Mouse (Mus musculus) cortical plate, adult 2 months (tissue): ENCODE data around the gene Ap3d1.

ENCODE experiments used
- CTCF ChIP-seq: fragments of 200-500 bp; IDR thresholded peaks from 2 replicates; pipeline ENCODE4 v1.5.1; 2011; ENCODE audit warnings: mild to moderate bottlenecking, control low read depth, low read length; ENCODE audit not compliant: insufficient read depth; ENCODE audit errors: extremely low read depth
- POLR2A ChIP-seq: fragments of 200-500 bp; IDR thresholded peaks from 2 replicates; pipeline ENCODE4 v1.6.1; 2011; ENCODE audit warnings: mild to moderate bottlenecking, low read length, control low read depth; ENCODE audit not compliant: insufficient read depth; ENCODE audit errors: extremely low read depth

DNA sequence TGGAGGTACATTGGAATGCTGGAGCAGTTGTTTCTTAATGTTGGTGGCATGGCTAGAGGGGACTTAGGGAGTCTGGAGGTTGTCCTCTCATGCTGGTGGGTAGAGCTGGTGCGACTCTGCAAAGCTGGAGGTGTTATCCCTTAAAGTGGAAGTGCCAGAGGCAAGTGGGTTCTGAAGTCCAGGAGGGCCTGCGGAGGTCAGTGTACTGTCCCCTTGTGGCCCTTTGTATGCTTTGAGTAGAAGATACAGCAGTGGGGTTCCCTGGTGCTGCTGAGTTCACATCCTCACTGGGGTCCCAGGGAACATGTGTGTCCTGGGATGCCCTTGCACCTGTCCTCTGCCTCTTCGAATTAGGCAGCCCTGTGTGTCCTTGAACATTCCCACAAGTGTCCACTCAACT, 14.0 kb upstream of the Ap3d1 start:
- TF ChIP-seq CTCF: no peak
- TF ChIP-seq POLR2A: no peak
